Comparison of ENCODE assay signal across 8 mouse cellular contexts in the genomic region with DNA sequence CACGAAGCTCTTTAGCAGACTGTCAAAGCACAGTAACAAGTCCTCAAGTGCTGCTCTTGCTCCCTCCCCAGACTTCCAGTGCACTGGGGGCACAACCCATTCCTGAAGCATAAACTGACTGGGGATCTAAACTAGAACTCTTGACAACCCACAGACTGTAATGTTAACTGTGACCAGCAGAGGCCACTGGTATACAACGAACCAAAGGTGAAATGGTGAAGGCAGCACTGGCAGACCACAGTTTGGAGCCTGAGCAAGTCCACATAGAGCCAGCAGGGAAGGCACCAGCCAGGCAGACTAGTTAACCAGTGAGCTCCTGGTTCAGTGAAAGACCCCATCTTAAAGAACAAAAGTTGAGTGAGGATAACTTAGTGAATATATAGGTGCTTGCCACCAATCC. TPM values are rescaled to one million over a fixed set of nuclear protein-coding genes. Genes with fewer than 3 reads are reported as not detected.
DNase-seq lines count a peak whose midpoint lies in the region; TF ChIP-seq lines count a peak whose summit lies in the region.

No protein-coding gene starts in this region.

- H3K27me3 ChIP-seq in CH12.LX (replicated peaks), result no peaks in the 10 kb centered on the region

- no peak overlapping the region for H3K4me2 ChIP-seq in CH12.LX (ENCODE audit: insufficient read depth, low read depth, poor library complexity, severe bottlenecking)

- peak; percentile 80 for DNase-seq in CH12.LX (ENCODE audit: extremely low read depth)
- peak; percentile 56 to 65 for DNase-seq in adrenal gland, adult 18-20 months (ENCODE audit: low spot score in 2 of 2)
- DNase-seq in embryo, embryonic 10.5 days (ENCODE audit: low spot score), result peak; percentile 81
- DNase-seq in heart, adult 9 months (ENCODE audit: low spot score in 2 of 2), result peak; percentile 48 to 71
- peak; percentile 77 to 87 for DNase-seq in kidney, postnatal 36 days
- peak; percentile 73 to 77 for DNase-seq in lung, adult 18-20 months
- DNase-seq in retina, embryonic 14.5 days (ENCODE audit: low spot score), result peak; percentile 83
- DNase-seq in thymus, postnatal 25 days, result peak; percentile 79

- H3K36me3 ChIP-seq in CH12.LX (replicated peaks in 1 of 2; ENCODE audit: control insufficient read depth in 1 of 2, insufficient read depth in 1 of 2, low read length in 1 of 2), result peaks cover 0 to 23% of the 10 kb centered on the region in 2 experiments

- dilution Hi-C loops in CH12.LX (cut with MboI; ENCODE audit: extremely low pct_ligation_motif_present, extremely low pct_unique_long_range_greater_than_20kb, low sequenced_read_pairs), result no loop called here

- no peak overlapping the region for H3K4me3 ChIP-seq in CH12.LX (replicated peaks in 1 of 3; ENCODE audit: low read depth in 2 of 3, low read length in 2 of 3, poor library complexity in 1 of 3)

- no peak for TF ChIP-seq EP300 in CH12.LX (IDR thresholded peaks at IDR 0.05; ENCODE audit: low read length)

- H3K4me1 ChIP-seq in CH12.LX (ENCODE audit: control insufficient read depth in 1 of 2, insufficient read depth in 2 of 2), result no peaks in the 10 kb centered on the region; a peak in 1 of 4 replicates

- in situ Hi-C loops in CH12.LX (cut with MboI; ENCODE audit: low pct_ligation_motif_present, low pct_unique_long_range_greater_than_20kb, low sequenced_read_pairs), result loop anchor here (5.0 to 25.0 kb wide), 3 partner anchors 156 to 521 kb away; no protein-coding TSS in a partner anchor

- TF ChIP-seq RAD21 in CH12.LX (IDR thresholded peaks at IDR 0.05; ENCODE audit: low read depth, low read length), result peak; percentile 92

- H3K27ac ChIP-seq in CH12.LX (ENCODE audit: insufficient read depth, low read depth), result no peak overlapping the region

- peak; percentile 87 to 93 for TF ChIP-seq CTCF in CH12.LX (conservative IDR thresholded peaks at IDR 0.05 in 1 of 2, IDR thresholded peaks at IDR 0.05 in 1 of 2; ENCODE audit: low read depth in 2 of 2, low read length in 2 of 2)

- no peaks in the 10 kb centered on the region for H3K9me3 ChIP-seq in CH12.LX (replicated peaks; ENCODE audit: low read length)

- peaks cover 7% of the 10 kb centered on the region for H3K79me2 ChIP-seq in CH12.LX (replicated peaks; ENCODE audit: control insufficient read depth, extremely low read depth, insufficient read depth, poor library complexity, severe bottlenecking)

- H3K9ac ChIP-seq in CH12.LX (ENCODE audit: insufficient read depth, low read depth), result no peak overlapping the region

- no peak for TF ChIP-seq POLR2A in CH12.LX (IDR thresholded peaks at IDR 0.05; ENCODE audit: low read depth, low read length)

TF ChIP-seq in CH12.LX, 34 proteins besides CTCF, POLR2A, EP300 and RAD21:
- TF ChIP-seq ZKSCAN1 (IDR thresholded peaks at IDR 0.05; ENCODE audit: borderline replicate concordance, low read depth, low read length) (no peak), ZC3H11A (IDR thresholded peaks at IDR 0.05; ENCODE audit: low read depth, low read length) (peak; percentile 34; the same call in 1 of the 2 replicates), SMC3 (IDR thresholded peaks at IDR 0.05; ENCODE audit: low read depth, low read length) (peak; percentile 84), TCF12 (IDR thresholded peaks at IDR 0.05; ENCODE audit: low read depth, low read length) (0 out of 2 replicates have a peak, but pooled peaks have one; percentile 17)

RNA-seq across cellular contexts. Expression of gene Slmap, which starts 43.6 kb away (rescaled TPM):
- 17.2 and 19.0 TPM in 2 replicates for total RNA-seq in CH12.LX (2012; rRNA removed)
- total RNA-seq in CH12.LX (2014; rRNA removed), result 51.0 and 54.2 TPM in 2 replicates
- 61.0 and 64.0 TPM in 2 replicates for polyA plus RNA-seq in CH12.LX (2012; ENCODE audit: insufficient read length, low read depth)
- 10 to 100 TPM; 81.3 to 88.8 TPM for total RNA-seq in adrenal gland, adult 18-20 months (2021)
